Mouse (Mus musculus): ENCODE measurements around the gene Azin2.

The Azin2 gene

DNA sequence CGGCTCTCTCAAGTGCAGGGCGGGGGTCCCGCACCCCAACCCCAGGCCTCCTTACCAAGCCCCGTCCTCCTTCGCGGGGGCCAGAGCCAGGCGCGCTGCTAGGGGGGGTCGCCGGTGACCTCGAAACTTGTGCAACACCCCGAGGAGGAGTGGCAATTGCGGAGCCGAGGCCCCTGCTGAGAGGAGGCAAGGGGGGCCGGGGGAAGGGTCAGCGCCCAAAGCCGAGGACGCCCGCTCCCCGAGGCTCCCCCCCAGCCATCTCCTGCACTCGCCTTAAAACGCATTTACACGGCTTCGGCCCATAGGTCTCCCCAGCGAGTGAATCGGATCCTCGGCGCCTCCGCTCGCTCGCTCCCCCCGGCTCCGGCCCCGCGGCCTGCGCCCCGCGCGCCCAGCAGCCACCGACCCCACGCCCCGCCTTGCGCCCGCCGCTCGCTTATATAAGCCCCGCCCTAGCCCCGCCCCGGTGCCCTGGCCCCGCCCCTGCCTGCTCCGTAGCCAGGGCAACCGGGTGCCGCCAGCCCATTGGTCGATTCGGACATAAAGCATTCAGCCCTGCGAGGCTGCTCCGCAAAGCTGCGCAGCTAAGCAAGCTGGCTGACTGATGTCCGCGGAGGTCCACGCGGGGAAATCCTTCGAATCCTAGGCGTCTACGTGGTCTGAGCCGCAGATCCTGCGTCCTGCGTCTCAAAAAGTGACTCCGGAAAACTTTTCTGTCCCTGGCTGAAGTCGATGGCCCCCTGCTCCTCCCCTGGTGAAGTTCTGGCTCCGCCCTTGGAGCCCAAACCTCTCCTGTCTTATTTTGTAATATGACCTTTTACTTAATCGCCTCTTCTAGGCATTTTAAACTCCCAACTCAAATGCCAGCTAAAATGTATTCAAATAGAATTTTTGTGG, at the start of gene Azin2:
Gene Azin2, minus strand, starts transcription at position 414 of the 897 bp plus-strand sequence.
- peak; percentile 81 for DNase-seq (ENCODE audit: low read depth, low spot score)

DNA sequence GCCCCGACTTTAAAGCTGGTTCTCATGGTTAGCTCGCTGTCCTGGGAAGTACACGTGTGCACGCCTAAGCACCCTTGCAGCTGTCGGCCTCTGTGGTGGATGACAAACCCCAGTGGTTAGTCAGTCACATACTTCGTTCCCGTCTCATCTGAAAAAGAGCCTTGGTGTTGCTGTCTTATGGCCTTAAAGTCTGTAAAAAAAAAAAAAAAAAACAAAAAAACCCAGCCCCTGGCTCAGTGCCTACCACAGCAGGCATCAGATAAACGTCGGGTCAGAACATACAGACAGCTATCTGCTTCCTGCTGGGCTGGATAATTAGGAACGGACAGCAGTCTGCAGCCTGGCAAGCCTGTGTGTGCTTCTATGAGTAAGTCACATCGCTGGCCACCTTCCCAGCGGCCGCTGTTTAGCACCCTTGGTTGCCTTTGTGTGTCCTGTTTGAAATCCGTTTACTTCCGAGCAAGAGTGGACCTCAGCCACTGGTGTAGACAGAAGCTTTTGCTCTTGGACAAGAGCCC, 49.4 kb upstream of the Azin2 start:
- peak; percentile 98 for DNase-seq (ENCODE audit: low read depth, low spot score)

DNA sequence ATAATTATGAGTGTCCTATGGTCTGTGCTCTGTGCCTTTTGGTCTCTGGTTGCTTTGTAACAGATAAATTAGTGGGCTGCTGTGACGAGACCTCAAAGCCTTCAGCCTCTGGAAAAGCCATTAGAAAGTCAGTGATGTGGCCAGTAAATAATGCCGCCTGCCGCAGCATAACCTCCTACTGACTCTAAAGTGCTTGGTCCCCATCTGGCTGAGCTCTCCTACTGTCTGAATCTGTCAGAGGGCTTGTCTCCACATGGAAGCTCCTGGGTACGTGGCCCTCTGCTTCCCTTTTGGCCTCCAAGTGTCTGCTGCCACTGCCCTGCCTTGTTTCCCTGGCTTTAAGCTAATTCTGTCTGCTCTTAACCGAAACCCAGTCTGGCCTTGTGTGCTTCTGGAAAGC, 47.3 kb upstream of the Azin2 start:
- no peak for DNase-seq (ENCODE audit: low read depth, low spot score)

DNA sequence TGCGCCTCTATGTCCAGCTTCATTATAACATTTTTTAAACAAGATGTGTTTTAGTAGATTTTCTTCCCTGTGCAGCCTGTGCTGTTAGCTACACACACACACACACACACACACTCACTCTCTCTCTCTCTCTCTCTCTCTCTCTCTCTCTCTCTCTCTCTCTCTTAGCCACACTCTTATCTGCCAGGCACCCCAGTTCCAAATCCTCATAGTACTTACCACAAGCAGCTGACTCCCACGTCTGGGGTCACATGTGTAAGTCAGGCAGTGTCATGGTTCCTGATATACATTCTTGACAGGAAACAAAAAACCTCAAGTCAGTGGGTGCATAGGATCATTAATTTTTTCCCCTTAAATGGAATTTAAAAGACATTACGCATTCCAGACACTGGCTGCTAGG, 46.4 kb upstream of the Azin2 start:
- DNase-seq (ENCODE audit: low read depth, low spot score), result no peak

DNA sequence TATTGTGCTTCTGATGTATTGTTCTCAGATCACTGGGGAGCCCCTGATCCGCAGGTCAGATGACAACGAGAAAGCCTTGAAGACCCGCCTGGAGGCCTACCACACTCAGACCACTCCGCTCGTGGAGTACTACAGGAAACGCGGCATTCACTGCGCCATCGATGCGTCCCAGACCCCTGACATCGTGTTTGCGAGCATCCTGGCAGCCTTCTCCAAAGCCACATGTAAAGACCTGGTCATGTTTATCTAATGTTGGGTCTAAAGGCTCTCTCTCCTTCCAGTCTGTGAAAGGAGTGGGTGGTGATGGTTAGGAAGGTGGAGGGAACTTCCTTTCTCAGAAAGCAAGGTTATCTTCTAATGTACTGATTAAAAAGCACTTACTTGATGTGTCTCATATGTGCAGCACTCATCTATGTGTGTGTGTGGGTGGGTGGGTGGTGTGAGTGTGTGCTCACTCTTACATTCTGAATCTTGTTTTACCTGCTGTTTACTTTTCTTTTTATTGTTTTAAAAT, 45.8 kb upstream of the Azin2 start:
- DNase-seq (ENCODE audit: low read depth, low spot score), result no peak

DNA sequence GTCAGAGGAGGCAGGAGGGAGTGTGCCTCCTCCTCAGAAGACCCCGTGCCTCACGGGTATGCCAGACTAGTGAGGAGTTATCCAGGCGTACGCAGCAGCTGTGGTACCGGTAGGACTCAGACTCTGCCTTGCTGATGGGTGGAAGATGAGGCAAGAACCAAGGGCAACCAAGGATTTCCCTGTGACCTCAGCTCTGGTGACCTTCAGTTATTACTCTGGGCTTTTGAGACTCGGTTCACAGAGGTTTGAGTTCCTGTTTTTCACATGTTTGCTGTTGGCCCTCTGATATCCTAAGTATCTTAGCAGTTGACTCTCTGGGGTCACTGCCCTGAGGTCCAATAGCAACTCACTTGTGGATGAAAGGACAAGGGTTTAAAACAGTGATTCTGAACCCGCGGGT, 41.5 kb upstream of the Azin2 start:
- DNase-seq (ENCODE audit: low read depth, low spot score), result no peak

DNA sequence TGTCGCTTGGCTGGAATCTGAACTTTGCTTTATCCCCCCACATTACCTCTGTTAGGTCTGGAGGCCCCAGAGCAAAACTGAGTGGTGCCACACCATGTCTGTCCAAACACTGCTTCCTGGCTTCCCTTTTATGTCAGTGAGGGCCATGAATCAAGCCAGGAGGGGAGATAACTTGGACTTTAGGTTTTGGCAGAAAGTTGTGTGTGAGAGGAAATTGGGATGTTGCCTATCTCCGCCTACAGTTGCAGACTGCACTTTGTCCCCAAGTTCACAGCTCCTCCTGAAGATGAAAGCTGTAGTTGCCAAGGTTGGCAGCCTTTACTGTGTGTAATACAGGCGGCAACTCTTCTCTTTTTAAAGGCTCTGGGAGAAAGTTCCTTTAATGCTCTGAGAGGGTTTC, 38.5 kb upstream of the Azin2 start:
- no peak for DNase-seq (ENCODE audit: low read depth, low spot score)

DNA sequence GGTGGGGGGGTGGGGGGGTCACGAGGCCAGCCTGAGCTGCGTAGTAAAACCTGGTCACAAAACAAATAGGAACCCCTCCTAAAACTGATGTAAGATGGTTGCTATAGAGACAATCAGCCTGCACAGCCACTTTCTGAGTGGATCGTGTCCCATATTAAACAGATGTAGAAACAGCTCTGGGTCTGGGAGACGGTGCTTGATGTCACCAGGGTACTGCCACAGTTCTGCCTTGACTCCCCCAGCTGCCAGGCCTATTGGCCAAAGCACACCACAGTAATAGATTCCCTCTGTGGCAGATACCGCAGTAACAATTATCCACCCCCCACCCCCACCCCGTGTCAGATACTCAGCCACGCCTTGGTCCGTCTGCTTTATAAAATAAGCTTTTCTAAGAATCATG, 36.2 kb upstream of the Azin2 start:
- DNase-seq (ENCODE audit: low read depth, low spot score), result no peak

DNA sequence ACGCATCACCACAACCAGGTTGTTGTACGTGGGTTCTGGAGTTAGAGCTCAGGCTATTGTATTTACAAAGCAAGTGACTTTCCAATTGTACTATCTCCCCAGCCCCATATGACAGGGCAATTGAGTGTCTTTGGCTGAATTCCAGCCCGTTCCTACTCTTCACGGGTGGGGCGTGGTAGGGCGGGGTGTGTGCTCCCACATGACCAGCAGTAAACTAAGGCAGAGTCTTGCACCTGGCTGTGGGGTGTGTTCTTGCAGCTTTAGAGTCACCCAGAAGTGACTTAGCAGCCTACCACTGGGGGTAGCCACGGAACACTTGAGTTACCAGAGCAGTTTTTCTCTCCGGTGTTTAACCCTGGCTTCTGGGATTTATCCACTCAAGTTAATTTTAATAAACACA, 35.0 kb upstream of the Azin2 start:
- DNase-seq (ENCODE audit: low read depth, low spot score), result no peak

DNA sequence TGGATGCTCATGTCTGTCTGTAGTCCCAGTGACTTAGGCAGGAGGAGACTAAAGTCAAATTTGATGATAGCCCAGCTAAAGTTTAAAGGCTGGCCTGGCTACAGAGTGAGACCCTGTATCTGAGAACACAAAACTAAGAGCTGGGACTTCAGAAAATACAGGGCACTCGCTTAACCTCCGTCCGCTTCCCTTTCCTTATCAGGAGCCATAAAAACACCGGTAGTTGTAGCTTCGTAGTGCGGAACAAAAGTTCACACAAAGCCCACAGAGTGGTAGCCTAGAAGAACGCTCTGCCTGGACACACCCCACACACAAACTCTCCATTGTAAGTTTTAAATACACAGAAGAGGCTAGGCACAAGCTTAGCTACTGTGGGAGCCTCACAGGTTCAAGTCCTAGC, 33.0 kb upstream of the Azin2 start:
- DNase-seq (ENCODE audit: low read depth, low spot score), result no peak

DNA sequence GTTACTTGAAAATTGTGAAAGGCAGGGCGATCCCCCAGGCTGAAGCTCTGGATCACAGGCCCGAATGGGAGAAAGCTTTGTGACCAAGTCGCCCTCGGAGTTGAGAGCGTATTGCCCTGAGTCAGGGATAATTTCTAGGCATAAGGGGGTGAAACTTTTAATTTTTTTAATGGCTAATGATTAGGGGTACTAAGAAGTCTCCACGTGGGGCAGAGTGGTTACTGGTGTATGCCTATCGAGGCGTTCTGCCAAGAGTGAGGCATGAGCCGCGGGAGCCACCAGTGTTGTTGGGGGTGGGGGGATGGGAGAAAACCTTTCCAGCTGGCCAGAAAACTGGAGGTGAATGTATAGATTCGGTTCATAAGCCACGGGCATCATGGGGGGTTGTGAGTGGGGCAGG, 31.4 kb upstream of the Azin2 start:
- peak; percentile 59 for DNase-seq (ENCODE audit: low read depth, low spot score)

DNA sequence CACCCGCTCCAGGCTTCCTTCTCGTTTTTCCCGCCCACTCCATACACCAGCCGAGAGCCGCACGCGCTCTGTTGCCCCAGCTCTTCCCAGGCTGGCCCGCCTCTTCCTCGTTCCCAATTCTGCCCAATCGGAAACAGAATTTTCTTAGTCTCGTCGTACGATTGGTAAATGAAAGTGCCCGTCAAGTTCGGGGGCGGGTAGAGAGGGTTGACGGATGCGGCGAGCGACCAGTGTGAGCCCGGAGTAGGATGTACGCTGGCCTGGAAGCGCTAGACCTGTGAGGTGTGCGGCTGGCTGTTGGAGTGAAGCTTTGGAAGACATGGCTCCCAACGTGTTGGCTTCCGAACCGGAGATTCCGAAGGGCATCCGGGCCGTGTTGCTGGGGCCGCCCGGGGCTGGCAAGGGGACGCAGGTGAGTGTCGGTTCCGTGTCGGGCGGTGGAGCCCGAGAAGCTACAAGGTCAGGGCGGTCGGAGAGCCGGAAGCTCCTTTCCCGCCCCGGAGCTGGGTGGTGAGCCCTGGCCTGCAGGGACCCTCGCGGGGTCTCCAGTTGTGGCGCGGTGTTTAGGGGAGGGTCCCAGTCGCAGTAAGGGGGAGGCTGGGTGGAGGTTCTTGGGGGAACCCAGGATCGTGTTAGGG, 30.9 kb upstream of the Azin2 start:
- DNase-seq (ENCODE audit: low read depth, low spot score), result peak; percentile 97

DNA sequence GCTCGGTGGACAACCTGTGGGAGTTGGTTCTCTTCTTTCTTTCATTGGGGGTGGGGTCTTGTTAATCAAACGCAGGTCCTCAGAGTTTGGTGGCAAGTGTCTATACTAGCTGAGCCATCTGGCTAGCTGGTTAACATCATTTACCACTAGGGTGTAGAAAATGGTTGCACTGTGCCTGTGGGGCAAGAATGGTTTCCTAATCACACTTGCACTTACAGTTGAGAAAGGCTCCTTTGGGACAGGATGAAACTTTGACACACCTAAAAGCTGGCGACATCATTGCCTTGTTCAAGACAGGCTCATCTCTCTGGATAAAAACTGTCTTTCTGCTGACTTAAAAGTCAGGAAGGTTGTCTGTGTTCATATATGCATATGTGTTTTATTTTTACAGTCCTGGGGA, 29.9 kb upstream of the Azin2 start:
- DNase-seq (ENCODE audit: low read depth, low spot score), result no peak

DNA sequence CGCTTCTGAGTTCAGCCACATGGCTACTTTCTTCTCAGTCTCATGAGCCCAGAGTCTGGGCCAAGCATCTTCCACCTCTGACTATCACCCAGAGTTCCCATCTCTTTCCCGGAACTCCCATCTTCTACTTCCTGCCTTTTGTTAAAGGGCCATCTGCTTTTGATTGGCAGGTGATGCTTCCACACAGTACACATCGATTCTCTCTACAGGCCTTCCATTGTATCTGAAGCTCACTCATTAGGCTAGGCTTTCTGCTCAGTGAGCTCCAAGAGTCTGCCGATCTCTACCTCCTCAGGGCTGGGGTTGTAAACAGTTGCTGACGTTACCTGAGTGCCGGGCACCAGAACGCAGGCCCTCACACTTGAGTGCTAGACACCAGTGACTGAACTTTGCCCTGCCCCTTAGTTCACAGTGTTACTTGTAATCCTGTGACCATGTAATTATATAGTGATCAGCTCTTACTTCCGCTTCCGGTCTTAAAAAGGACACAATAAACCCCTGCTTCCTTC, 29.3 kb upstream of the Azin2 start, which contains the start of gene Ak2:
Gene Ak2, plus strand, starts transcription at position 459 of the 509 bp plus-strand sequence.
- DNase-seq (ENCODE audit: low read depth, low spot score), result no peak

DNA sequence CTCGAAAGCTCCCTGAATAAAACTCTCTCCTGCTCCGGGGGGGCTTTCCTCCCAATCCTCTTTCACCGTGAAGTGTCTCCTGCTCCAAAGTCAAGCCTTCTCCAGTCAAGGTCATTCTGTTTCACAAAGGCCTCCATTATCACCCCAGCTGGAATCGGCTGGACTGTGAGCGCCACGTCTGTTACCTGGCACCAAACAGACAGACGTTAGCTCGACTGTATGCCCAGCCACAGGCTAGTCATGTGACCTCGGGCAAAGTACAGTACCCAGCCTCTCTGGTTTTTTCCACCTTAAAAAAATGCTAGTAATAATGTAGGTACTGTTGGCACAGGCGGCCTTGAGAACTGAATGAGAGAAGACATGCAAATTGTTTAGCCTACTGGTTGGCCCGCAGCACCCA, 27.4 kb upstream of the Azin2 start:
- no peak for DNase-seq (ENCODE audit: low read depth, low spot score)

DNA sequence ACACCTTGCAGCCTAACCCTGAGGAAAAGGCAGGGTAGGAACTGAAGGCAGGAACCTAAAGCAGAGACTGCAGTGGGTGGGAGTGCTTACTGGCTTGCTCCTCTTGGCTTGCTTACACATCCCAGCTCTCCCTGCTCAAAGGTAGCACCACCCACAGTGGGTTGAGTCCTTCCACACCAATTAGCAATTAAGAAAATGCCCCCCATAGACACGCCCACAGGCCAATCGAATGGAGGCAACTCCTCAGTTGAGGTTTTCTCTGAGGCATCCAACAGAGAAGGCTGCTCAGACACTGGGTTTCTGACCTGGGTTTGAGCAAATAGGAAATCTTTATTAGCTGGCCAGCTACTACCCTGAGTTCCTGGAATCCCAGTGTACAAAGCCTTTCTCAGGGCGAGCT, 26.7 kb upstream of the Azin2 start:
- no peak for DNase-seq (ENCODE audit: low read depth, low spot score)

DNA sequence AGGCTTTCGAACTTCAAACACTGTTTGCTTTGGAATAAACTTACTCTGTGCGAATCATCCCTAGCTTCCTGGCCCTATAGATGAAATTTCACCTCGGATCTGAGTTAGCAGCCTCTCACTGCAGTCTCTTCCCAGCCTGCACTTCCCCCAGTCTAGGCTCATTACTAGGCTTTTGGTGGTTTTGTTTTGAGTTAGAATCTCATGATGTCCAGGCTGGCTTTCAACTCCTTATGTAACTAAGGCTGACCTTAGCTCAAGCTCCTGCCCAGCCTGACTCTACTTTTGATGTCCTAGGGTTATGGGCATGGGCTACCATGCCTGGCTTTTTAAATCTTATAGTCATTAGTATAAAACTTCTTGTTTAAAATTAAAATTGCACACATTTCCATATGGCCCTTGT, 22.4 kb upstream of the Azin2 start:
- DNase-seq (ENCODE audit: low read depth, low spot score), result no peak

DNA sequence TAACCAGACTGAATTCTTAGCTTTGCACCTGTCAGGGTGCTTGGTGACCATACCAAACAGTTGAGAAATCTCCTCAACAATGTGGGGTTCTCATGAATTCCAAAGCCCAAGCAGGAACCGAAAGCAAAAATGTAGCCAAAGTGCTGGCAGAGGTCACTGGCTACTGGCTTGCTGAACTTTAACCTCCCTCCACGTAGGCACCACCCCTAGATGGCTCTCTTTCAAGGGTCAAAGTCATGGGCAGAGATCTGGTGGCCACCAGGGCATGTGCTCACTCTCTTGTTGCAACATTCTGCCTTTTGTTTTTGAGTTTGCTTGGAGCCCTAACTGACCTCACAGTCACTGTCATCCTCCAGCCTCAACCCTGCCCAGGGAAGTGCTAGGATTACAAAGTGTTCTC, 21.4 kb upstream of the Azin2 start:
- DNase-seq (ENCODE audit: low read depth, low spot score), result no peak

DNA sequence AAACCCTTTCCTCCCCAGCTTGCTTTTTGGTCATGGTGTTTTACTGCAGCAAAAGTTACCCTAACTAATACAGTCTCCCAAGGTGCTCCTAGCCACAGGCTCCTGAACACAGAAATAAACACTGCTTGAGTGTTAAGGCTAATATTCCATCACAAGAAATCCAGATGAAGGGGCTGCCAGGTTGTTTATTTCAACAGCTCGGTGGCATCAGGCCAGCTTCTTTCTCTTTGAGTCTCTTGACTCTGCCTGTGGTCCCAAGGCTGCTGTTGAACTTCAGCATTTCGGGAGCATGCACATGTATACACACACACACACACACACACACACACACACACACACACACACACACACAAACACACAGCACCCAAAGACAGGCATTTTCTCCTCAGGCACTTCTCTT, 20.9 kb upstream of the Azin2 start:
- DNase-seq (ENCODE audit: low read depth, low spot score), result no peak

DNA sequence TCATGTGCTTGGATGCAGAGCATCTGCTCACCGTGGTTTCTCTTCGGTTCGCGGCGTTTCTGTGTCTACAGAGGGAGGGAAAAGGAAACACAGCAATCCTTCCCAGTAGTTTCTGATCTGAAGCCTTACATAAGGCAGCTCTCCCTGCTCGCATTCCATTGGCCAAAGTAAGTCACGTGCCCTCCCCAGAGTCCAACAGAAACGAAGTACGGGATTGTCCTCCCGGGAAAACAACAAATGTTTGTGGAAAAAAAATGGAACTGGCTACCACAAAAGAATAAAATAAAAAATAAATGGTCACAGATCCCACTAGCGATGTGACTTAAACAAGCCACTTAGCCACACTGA, 19.6 kb upstream of the Azin2 start:
- no peak for DNase-seq (ENCODE audit: low read depth, low spot score)

DNA sequence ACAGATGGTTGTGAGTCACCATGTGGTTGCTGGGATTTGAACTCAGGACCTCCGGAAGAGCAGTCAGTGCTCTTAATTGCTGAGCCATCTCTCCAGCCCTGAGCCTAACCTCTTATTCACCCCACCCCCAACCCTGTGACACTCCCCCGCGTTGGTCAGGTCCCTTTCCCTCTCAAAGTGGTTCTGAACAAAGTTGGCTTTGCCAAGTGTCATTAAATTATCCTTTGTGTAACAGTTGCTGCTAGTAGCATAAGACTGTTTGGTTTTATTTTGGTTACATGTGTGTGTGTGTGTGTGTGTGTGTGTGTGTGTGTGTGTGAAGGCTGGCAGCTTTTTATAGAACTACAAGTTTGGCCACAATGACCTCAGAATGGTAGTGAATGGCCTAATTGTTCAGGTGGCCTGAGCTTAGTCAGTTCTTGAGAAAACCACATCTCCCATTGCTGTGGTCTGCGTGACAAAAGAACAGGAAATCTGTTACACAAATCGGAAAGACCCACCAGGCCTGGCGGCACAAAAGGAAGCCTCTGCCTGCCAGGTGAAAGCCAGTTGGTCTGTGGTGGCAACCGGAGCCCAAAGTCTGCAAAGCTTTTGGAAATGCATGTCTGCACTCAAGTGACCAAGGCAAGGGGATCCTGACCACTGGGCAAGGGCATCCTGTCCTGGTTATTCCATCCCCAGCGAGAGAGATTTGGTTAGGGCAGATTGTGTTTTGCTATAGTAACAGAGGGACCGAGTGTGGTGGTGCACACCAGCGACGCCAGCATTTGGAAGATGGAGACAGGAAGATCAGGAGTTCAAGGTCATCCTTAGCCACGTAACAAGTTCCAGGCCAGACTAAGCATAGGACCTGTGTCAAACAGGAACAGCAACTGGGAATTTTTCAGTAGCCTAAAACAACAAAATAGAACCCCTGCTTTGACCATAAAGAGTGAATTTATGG, 18.9 kb upstream of the Azin2 start:
- DNase-seq (ENCODE audit: low read depth, low spot score), result peak; percentile 36

DNA sequence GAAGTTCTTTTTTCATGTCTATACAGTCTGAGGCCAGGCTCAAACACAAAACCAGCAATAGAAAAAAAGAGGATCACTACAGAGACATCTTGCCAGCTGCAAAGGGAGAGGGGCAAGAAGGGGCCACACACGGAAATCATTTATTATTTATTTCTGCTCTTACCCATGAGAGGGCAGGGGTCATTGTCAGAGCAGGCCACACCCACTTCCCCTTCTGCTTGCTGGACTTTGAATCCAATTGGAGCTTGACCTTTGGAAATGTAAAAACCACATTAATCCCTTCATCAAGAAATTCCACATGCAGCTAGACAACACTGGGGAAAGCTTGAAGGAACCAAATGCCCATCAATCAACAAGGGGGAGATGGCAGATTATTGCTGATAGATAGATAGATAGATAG, 16.4 kb upstream of the Azin2 start:
- DNase-seq (ENCODE audit: low read depth, low spot score), result no peak
